Mouse (Mus musculus) adrenal gland, adult 18-20 months (tissue): ENCODE measurements at regions not wholly inside any gene's neighbourhood (a gene's known extent, or its start where the extent isn't known, plus 50 kb on each side); places are given as distances from the start of the nearest gene placed in this dataset.

Source experiments
- DNase-seq, 2 experiments: peaks; one replicate each; pipeline ENCODE4 v3.0.0; 2021 to 2022; ENCODE audit warnings: low spot score in 2 of 2

GRCm38 (mm10) chr13:40509290-40509689 is 148.0 kb upstream of the Ofcc1 start:
- no peak for DNase-seq

GRCm38 (mm10) chr13:40480830-40481229 is 119.6 kb upstream of the Ofcc1 start:
- DNase-seq, result no peak

GRCm38 (mm10) chr13:40472683-40473082 is 111.4 kb upstream of the Ofcc1 start:
- DNase-seq, result no peak

GRCm38 (mm10) chr13:40469162-40469561 is 107.9 kb upstream of the Ofcc1 start:
- no peak for DNase-seq

- no peak for DNase-seq
Observed at GRCm38 (mm10) chr13:40453360-40453759, 92.1 kb upstream of the Ofcc1 start.

- DNase-seq, result no peak
Observed at GRCm38 (mm10) chr13:40429831-40430230, 68.6 kb upstream of the Ofcc1 start.

- no peak for DNase-seq
Observed at GRCm38 (mm10) chr13:40423051-40423450, 61.8 kb upstream of the Ofcc1 start.

GRCm38 (mm10) chr13:40417856-40418255 is 56.6 kb upstream of the Ofcc1 start:
- no peak for DNase-seq

GRCm38 (mm10) chr13:40413074-40413473 is 51.8 kb upstream of the Ofcc1 start:
- no peak for DNase-seq
